Mouse (Mus musculus): ENCODE results near the gene Wsb1.

DNA sequence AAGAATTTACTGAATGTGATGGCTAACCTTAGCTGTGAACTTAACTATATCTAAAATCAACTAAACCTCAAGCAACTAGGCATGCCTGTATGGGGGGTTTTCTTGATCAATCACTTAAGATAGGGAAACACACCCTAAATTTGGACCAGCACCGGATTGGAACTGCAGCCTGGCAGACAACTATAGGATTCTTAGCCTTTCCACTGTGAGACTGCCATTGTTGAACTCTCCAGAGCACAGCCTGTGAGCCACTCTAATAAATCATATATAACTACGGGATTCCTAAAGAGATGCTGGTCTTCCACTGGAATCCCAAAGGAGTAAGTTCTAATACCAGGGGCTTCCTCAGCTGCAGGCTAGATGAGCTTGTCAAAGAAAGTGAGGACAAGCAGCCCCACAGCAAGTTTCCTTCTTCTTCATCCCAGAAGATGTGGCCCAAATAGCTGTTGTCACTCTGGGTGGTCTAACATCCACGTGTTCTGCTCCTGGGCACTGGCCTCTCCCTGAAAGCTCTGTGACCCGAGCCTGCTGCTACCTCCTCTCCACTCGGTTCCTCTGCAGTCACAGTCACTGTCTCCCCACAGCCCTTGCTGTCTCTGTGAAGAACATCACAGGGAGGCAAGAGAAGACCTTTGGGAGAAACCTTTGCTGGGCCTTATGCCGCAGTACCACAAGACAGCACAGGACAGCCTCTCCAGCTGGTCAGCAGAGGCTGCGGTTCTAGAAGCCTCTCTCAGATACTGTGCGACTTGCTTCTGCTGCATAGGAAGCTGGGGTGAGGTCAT is 28.9 kb downstream of the Wsb1 start:
- TF ChIP-seq CTCF (IDR thresholded peaks at IDR 0.05; ENCODE audit: low read depth, low read length) (no peak), TAL1 (conservative IDR thresholded peaks at IDR 0.05; ENCODE audit: low read depth, low read length) (no peak), GATA2 (IDR thresholded peaks at IDR 0.05; ENCODE audit: borderline replicate concordance, low read depth, low read length) (no peak)
